Mouse (Mus musculus) Patski (cell line): ENCODE measurements around the gene Asb14. TPM values are rescaled to one million over a fixed set of nuclear protein-coding genes. Genes with fewer than 3 reads are reported as not detected.

Source experiments
- ATAC-seq: fragments of 100-300 bp; one replicate; pipeline ENCODE4 v1.8.0; 2021
- CTCF ChIA-PET: fragments of 350-600 bp; sonication (Branson Sonifier 250); formaldehyde crosslinking; loops from one replicate; lab custom pipeline; 2022; ENCODE audit warnings: inconsistent platforms; lab: Charles Lee
- POLR2A ChIA-PET: fragments of 350-600 bp; sonication (Branson Sonifier 250); formaldehyde crosslinking; loops from one replicate; lab custom pipeline; 2022; ENCODE audit warnings: antibody characterized with exemption, inconsistent platforms; lab: Charles Lee
- DNase-seq: peaks from one replicate; pipeline ENCODE4 v3.0.0-alpha.2; 2011; ENCODE audit warnings: low read depth, low spot score
- H3K27me3 ChIP-seq: fragments of 371-371 bp; one replicate; pipeline ENCODE4 v1.5.1; 2021
- CTCF ChIP-seq: fragments of 100-300 bp; IDR thresholded peaks from one replicate; pipeline ENCODE4 v1.5.1; 2021
- in situ Hi-C: fragments of 300-500 bp; cut with MboI; formaldehyde crosslinking; loops from 3 replicates; pipeline ENCODE4 v1.11.1; 2018; ENCODE audit warnings: low pct_unique_long_range_greater_than_20kb, mixed read lengths
- polyA plus RNA-seq: library from polyadenylated mRNA; unstranded; gene quantifications from one replicate; pipeline ENCODE4 v1.2.3, GENCODE M21; 2021

The Asb14 gene
- polyA plus RNA-seq, 1 experiment from 2014 or later, result 0.06 TPM

- DNase-seq, result no peak
- POLR2A ChIA-PET, result interaction anchor here (1.0 kb wide), 1 partner anchor 9 kb away, joined by 3 read pairs; no protein-coding TSS in a partner anchor
- TF ChIP-seq CTCF, result no peak
- in situ Hi-C loops, result no loop called here
- no peaks in the 10 kb centered on the region for H3K27me3 ChIP-seq
- ATAC-seq, result no peak
- CTCF ChIA-PET, result interaction anchor here (1.0 to 1.1 kb wide), 2 partner anchors 9 to 26 kb away, joined by 3 read pairs; no protein-coding TSS in a partner anchor
These were observed 66.2 kb downstream of the Asb14 start for GRCm38 (mm10) chr14:26960518-26960917.

Other genes with a start within 250 kb of the Asb14 start
- gene Pde12, start 224.7 kb upstream of the Asb14 start, polyA plus RNA-seq, result 8.6 TPM
- gene Dnah12, start 201.3 kb upstream of the Asb14 start, polyA plus RNA-seq, result 0.04 TPM
- gene Appl1, start 76.7 kb downstream of the Asb14 start, polyA plus RNA-seq, result 18.3 TPM
- gene Hesx1, start 99.9 kb downstream of the Asb14 start, polyA plus RNA-seq, result not detected
- gene Il17rd, start 144.4 kb downstream of the Asb14 start, polyA plus RNA-seq, result 6.8 TPM
- gene Arhgef3, start 220.3 kb downstream of the Asb14 start, polyA plus RNA-seq, result 3.4 TPM